Mouse (Mus musculus): Measurements from ENCODE around the gene Zfp341.
A peak's percentile ranks its signal among the peaks of the same experiment; 100 is the strongest.

The Zfp341 gene

GRCm38 (mm10) chr2:154638521-154638920 lies 25.4 kb downstream of the Zfp341 start:
- DNase-seq = no peak

DNA sequence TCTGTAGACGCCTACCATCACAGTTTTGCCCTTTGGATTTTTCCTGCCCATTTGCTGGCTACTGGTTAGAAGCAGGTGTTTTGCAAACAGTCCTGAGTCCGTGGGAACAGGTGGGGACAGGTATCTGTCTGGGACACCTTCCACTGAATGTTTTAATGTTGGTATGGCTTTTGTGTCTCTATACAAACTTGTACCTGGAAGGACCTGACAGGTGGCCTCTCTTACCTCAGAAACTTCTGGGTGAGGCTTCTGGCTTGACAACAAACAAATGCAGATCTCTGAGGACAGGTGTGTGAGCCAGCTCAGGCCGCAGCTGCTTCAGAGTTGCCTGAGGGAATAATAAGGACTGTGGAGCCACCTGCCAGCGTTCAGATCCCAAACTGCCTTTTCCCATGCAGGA lies 26.0 kb downstream of the Zfp341 start:
- no peak for DNase-seq

DNA sequence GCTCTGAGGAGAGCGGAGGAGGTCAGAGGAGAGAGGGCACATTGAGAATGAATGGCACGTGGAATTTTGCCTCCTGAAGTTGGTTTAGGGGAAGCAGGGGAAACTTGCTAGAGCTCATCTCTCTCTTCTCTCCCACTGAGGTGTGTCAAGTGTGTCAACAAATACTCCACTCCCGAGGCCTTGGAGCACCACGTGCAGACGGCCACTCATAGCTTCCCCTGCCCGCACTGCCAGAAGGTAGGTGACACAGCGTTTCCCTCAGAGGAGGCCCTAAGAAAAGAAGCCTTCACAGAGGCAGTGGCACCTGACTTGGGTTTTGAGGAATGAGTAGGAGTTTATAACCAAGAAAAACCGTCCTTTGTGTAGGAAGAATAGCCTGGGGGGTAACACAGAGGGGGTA lies 28.1 kb downstream of the Zfp341 start:
- DNase-seq = peak; percentile 17

GRCm38 (mm10) chr2:154642005-154642459 lies 28.9 kb downstream of the Zfp341 start:
- no peak for DNase-seq

GRCm38 (mm10) chr2:154642712-154643385 lies 29.8 kb downstream of the Zfp341 start:
- no peak for DNase-seq

- peak; percentile 35 for DNase-seq
Observed at GRCm38 (mm10) chr2:154646634-154647033, 33.5 kb downstream of the Zfp341 start.

DNA sequence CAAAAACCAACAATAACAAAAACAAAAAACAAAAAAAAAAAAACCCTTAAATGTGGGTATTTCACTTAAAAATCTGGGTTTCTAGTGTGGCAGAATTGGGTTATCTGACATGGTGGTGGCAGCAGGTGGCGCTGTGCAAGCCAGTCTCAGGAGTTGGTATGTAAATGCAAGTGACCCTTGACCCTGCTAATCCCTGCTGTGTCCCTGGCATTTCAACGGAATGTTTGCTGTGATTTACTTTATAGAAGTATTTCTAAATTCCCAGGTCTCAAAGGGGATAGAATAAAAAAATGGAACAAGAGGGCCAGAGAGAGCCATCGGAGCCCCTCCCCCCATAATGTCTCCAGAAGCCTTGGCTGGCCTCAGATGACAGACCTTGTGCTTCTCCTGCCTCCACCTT lies 35.0 kb downstream of the Zfp341 start:
- peak; percentile 27 for DNase-seq

GRCm38 (mm10) chr2:154650404-154650803 lies 37.3 kb downstream of the Zfp341 start:
- DNase-seq = no peak

DNA sequence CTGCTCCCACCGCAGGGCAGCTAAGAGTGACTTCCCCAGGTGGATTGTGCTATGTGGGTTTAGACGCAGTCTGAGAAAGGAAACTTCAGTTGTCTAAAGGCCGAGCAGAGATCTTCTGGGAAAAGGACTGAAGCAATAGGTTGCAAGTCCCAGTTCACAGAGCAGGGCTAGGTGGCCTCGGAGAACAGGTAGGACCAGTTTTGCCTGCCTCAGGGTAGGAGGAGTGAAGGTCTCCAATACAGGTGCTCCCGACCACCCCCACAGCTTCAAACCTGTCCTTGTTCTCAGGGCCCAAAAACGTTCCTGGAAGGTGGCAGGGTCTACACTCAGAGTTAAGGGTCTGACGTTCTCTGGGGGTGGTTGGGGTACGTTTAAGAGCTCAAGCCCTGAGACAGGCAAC lies 38.3 kb downstream of the Zfp341 start, which contains the start of gene Chmp4b:
Gene Chmp4b (plus strand): TSS at position 343 of the 400 bp plus-strand sequence.
- DNase-seq = peak; percentile 54

DNA sequence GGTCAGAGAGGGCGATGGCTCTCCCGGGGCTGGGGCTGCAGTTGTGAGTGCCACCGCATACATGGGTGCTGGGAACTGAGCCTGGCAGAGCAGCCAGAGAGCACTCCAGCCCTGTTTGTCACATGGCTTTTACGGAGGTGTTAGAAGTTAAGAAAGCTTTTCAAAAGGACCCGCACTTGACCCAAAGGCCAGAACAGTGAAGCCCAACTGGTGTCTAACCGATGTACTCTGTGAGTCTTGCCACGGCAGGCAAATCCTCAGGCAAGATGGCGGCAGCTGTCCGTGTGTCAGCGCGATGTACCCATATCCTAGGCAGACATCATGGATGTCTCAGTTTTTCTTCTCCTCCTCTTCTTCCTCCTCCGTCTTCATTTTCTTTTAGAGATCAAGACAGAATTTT lies 41.9 kb downstream of the Zfp341 start:
- DNase-seq = no peak

DNA sequence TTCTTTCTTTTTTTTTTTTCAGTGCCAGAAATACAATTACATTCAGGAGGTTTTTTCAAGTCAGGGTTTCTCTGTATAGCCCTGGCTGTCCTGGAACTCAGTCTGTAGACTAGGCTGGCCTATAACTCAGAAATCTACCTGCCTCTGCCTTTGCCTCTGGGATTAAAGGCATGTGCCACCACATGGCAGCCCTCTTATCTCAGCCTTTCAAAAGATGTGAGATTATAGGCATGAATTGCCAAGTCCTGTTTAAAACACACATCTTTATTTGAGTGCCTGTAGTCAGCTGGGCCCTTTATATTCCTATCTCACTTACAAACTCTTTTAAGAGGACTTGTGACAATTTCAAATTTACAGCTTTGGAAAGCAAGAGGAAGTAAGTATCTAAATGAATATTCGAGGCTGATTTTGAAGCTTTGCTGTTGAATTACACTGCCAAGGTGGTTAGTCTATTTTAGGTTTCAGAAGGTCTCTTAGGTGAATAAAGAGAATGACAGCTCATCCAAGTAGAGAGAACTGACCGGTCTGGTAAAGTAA lies 42.8 kb downstream of the Zfp341 start:
- DNase-seq = no peak

DNA sequence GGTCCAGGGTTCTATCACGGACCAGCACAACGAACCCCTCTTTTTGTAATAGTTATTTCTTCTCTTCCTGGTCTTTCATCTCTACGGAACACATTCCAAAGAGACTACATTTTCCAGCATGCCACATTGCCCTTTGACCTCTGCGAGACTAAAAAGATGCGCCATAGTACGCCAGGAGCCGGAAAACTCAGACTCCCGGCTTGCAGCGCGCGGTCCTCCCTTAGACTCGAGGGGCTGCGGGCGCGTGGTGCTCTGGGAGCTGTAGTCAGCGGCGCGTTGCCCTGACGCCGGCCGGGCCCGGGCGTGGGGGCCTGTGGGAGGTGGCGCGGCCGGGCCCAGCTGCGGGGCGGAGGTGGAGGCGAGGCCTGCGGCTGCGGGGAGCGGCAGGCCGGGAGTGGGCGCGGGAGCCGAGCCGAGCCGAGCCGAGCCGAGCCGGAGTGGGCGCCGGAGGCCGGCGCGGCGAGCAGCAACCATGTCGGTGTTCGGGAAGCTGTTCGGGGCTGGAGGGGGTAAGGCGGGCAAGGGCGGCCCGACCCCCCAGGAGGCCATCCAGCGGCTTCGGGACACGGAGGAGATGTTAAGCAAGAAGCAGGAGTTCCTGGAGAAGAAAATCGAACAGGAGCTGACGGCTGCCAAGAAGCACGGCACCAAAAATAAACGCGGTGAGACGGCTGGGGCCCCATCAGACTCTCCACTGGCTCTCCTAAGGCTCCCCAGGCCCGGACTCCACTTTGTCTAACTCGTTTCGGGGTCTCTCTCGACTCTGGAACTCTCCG lies 43.8 kb downstream of the Zfp341 start:
- peak; percentile 96 for DNase-seq

DNA sequence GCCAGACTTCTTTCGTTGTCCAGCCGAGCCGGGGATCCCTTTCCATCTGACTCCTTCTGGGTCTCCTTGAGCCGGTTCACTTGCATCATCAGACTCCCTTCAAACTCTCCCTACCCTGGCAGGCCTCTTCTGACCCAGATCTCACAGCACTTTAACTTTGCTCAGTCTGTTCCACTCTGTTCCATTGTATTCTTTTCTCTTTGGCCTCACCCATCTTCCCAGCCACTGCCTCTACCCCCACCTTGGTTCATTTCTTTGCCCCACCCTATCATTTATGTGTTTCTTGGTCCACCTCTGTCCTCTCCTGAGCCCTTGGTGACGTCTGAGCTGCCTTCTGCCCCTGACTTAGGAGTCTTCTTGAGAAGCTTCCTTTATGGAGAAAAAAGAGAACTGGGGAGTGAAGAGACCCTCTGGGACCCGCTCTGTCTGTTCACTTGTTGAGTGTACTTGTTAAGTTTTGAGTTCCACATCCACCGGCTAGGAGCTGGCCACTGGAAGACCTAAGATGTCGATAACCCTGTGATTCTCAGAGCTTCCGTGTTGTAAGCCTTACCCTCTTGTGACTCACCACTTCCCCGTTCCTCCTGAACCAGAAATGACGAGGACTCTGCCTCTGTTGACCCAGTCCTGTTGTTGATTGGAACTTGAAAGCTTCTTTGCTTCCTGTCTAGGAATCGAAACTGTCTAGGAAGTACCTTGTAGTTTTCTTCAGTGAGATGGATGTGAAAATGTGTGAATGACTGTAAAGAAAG lies 44.6 kb downstream of the Zfp341 start:
- DNase-seq = peak; percentile 50

- DNase-seq = no peak
Observed at GRCm38 (mm10) chr2:154659070-154659469, 46.0 kb downstream of the Zfp341 start.

DNA sequence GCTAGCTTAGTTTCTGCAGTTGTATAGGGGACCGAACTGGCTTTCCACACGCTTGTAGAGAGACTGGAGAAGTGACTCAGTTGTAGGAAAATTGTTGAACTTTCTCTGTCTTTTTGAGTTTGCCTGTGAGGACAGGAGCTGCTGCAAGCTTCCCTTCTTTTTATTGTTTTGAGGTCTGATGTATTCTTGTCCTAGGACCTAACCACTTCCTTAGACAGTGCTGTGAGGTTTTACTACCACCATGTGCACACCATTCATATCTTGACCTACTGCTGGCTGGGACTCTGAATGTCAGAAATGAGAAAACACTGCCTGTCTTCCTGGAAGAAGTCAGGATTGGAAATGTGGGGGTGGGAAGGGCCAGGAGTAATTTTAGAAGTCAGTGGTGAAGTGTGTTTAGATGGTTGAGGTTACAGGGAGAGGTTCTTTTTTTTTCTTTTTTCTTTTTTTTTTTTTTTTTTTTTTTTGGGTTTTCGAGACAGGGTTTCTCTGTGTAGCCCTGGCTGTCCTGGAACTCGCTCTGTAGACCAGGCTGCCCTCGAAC lies 46.5 kb downstream of the Zfp341 start:
- DNase-seq = no peak

DNA sequence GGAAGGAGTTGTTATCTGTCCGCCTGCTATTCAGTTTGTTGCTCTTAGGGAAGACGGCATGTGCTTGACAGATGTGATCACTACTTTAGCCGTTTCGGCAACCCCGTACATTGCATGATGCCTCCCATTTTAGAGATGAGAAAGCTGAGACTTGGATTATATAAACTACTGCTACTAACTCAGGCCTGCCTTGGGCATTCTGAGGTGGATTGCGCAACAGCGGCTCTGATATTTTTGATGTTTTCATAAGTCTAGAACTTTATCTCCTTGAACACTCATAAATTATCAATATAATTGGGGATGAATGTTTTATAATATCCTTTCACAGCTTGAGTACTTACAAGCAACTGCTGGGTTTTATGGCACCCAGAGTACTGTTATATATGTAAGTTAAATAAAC lies 55.6 kb downstream of the Zfp341 start:
- DNase-seq = no peak

GRCm38 (mm10) chr2:154670106-154670505 lies 57.0 kb downstream of the Zfp341 start:
- no peak for DNase-seq

GRCm38 (mm10) chr2:154670741-154671140 lies 57.6 kb downstream of the Zfp341 start:
- DNase-seq = no peak

DNA sequence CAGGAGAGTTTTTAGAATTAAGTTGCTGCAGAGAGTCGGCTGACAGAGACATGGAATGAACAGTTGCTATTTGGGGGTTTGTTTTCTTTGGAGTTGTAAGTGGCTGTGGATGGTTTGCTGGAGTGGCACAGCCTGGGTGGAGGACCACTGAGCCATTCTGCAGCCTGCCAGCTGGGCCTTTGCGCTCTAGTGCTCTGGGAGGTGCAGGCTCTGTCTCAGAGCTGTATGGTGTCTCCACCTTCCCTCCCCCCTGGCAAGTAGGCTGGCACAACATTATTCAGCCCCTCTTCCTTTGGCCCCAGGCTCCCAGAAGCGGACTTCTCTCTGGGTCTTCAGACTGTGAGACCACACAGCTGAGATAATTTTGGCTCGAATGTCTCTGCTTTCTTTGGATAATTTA lies 60.9 kb downstream of the Zfp341 start:
- no peak for DNase-seq

- peak; percentile 42 for DNase-seq
Observed at GRCm38 (mm10) chr2:154676653-154677609, 63.8 kb downstream of the Zfp341 start.

DNA sequence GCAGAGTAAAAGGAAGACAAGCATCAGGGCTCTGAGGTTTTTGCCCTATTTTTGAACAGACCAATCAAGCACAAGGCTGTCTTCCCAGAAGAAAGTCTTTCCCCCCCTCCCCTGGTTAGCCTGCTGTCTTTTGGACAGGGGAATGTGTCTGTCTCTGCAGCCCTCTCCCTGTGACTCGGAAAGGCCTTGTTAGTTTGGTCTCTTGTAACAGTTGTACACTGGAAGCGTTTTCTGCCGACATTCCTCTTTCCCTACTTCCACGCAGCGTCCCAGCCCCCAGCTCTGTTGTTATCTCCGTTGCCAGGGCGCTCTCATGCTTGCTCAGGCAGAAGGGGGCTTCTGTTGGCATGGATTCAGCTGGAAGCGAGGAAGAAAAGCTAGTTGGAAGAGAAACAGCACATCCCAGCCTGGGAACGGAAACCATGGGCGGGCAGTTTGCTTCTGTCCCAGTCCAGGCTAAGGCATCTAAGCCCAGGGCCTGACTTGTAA lies 64.6 kb downstream of the Zfp341 start:
- DNase-seq = peak; percentile 58

DNA sequence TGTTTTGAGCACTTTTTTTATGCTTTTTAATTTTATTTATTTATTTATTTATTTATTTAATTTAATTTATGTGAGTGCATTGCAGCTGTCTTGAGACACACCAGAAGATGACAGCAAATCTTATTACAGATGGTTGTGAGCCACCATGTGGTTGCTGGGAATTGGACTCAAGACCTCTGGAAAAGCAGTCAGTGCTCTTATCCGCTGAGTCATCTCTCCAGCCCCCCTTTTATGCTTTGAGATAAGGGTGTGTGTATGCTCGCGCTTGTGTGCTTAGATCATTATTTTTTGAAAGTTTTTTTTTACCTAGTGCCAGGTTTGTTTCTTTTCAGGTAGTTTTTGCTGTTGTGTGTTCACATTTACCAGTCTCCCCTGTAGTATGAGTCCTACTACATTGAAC lies 65.9 kb downstream of the Zfp341 start:
- no peak for DNase-seq
